Mouse (Mus musculus) hindbrain, embryonic 12.5 days (tissue): ENCODE measurements around the gene Ralgps1. TPM values are rescaled to one million over a fixed set of nuclear protein-coding genes. Genes with fewer than 3 reads are reported as not detected.

Source experiments
- ATAC-seq: fragments of 200-750 bp; cut with Nextera tagmentation; 2 replicates; pipeline ENCODE4 v1.8.0; 2017; ENCODE audit warnings: moderate TSS enrichment; ENCODE audit not compliant: low FRiP score
- H3K27ac ChIP-seq: fragments of 300-500 bp; sonication (generic); 2 replicates; pipeline ENCODE4 v1.5.1; 2016; ENCODE audit warnings: mild to moderate bottlenecking
- H3K27me3 ChIP-seq: fragments of 300-500 bp; sonication (generic); 2 replicates; pipeline ENCODE4 v1.6.1; 2016; ENCODE audit warnings: mild to moderate bottlenecking
- H3K36me3 ChIP-seq: fragments of 300-500 bp; sonication (generic); 2 replicates; pipeline ENCODE4 v1.6.1; 2016; ENCODE audit warnings: mild to moderate bottlenecking
- H3K4me1 ChIP-seq: fragments of 300-500 bp; sonication (generic); 2 replicates; pipeline ENCODE4 v1.6.1; 2016
- H3K4me2 ChIP-seq: fragments of 300-500 bp; sonication (generic); replicated peaks from 2 replicates; pipeline ENCODE4 v1.6.1; 2016; ENCODE audit warnings: mild to moderate bottlenecking
- H3K4me3 ChIP-seq: fragments of 300-500 bp; sonication (generic); 2 replicates; pipeline ENCODE4 v1.5.1; 2016; ENCODE audit warnings: mild to moderate bottlenecking
- H3K9ac ChIP-seq: fragments of 300-500 bp; sonication (generic); 2 replicates; pipeline ENCODE4 v1.6.1; 2016; ENCODE audit warnings: mild to moderate bottlenecking, moderate library complexity
- H3K9me3 ChIP-seq: fragments of 300-500 bp; sonication (generic); replicated peaks from 2 replicates; pipeline ENCODE4 v1.6.1; 2016; ENCODE audit warnings: mild to moderate bottlenecking
- WGBS: fragments of 180-500 bp; shearing (Covaris S2); methylation state at CpG from one replicate; pipeline ENCODE4 v1.1.7; 2016; 5-methylcytosine and 5-hydroxymethylcytosine counted together
- polyA plus RNA-seq: library from polyadenylated mRNA; unstranded; fragments of >200 nt; fragmentation: Nextera tagmentation; extraction: Ambion mirVana; gene quantifications from 2 replicates; pipeline ENCODE4 v1.2.1, GENCODE M21; 2016

Gene Ralgps1
- 29.0 and 30.1 TPM in 2 replicates for polyA plus RNA-seq

GRCm38 (mm10) chr2:33370777-33371647 is at the start of gene Ralgps1:
Ralgps1 (minus strand) TSS chr2:33371486.
- Histone ChIP-seq H3K9ac (peak within 1 kb of the TSS; percentile 76), H3K4me3 (peak within 1 kb of the TSS; percentile 70), H3K4me1 (peaks cover 21% of the 10 kb centered on the region), H3K4me2 (peak within 1 kb of the TSS; percentile 78), H3K27me3 (no peaks in the 10 kb centered on the region), H3K36me3 (peaks cover 4% of the 10 kb centered on the region), H3K27ac (peak within 1 kb of the TSS; percentile 99), H3K9me3 (no peaks in the 10 kb centered on the region)
- under 1% methylated on average over 44 of the region's 74 CpGs for WGBS
- peak; percentile 99 for ATAC-seq

GRCm38 (mm10) chr2:33417454-33417853 is 46.2 kb upstream of the Ralgps1 start:
- Histone ChIP-seq H3K4me1 (no peaks in the 10 kb centered on the region), H3K4me3 (no peak overlapping the region), H3K36me3 (peaks cover 16% of the 10 kb centered on the region), H3K9me3 (no peaks in the 10 kb centered on the region), H3K27ac (no peak overlapping the region), H3K4me2 (no peak overlapping the region), H3K27me3 (no peaks in the 10 kb centered on the region), H3K9ac (no peak overlapping the region)
- 86% methylated on average over 4 of the region's 4 CpGs for WGBS
- ATAC-seq: no peak

- no peak overlapping the region for H3K4me2 ChIP-seq
- no peaks in the 10 kb centered on the region for H3K9me3 ChIP-seq
- no peak overlapping the region for H3K27ac ChIP-seq
- no peaks in the 10 kb centered on the region for H3K4me1 ChIP-seq
- WGBS: 90% methylated on average over 13 of the region's 13 CpGs
- no peaks in the 10 kb centered on the region for H3K27me3 ChIP-seq
- no peak overlapping the region for H3K9ac ChIP-seq
- no peak for ATAC-seq
- no peak overlapping the region for H3K4me3 ChIP-seq
- H3K36me3 ChIP-seq: peaks cover 29% of the 10 kb centered on the region
Measured at GRCm38 (mm10) chr2:33414019-33414418, 42.7 kb upstream of the Ralgps1 start.

GRCm38 (mm10) chr2:33412111-33412510 is 40.8 kb upstream of the Ralgps1 start:
- no peak overlapping the region for H3K4me2 ChIP-seq
- H3K27ac ChIP-seq: no peak overlapping the region
- no peak overlapping the region for H3K9ac ChIP-seq
- no peaks in the 10 kb centered on the region for H3K27me3 ChIP-seq
- ATAC-seq: no peak
- no peaks in the 10 kb centered on the region for H3K9me3 ChIP-seq
- peaks cover 38% of the 10 kb centered on the region for H3K36me3 ChIP-seq
- 89% methylated on average over 14 of the region's 14 CpGs for WGBS
- no peak overlapping the region for H3K4me3 ChIP-seq
- H3K4me1 ChIP-seq: no peaks in the 10 kb centered on the region

GRCm38 (mm10) chr2:33403511-33404003 is 32.3 kb upstream of the Ralgps1 start:
- no peak overlapping the region for H3K27ac ChIP-seq
- no peak overlapping the region for H3K9ac ChIP-seq
- ATAC-seq: no peak
- 82% methylated on average over 4 of the region's 4 CpGs for WGBS
- H3K4me3 ChIP-seq: no peak overlapping the region
- peaks cover 5% of the 10 kb centered on the region; the same call in 1 of the 2 replicates for H3K36me3 ChIP-seq
- H3K4me2 ChIP-seq: no peak overlapping the region
- no peaks in the 10 kb centered on the region for H3K4me1 ChIP-seq
- H3K9me3 ChIP-seq: no peaks in the 10 kb centered on the region
- no peaks in the 10 kb centered on the region for H3K27me3 ChIP-seq

- Histone ChIP-seq H3K4me3 (no peak overlapping the region), H3K4me1 (no peaks in the 10 kb centered on the region), H3K4me2 (no peak overlapping the region), H3K27me3 (no peaks in the 10 kb centered on the region), H3K9me3 (no peaks in the 10 kb centered on the region), H3K36me3 (no peaks in the 10 kb centered on the region), H3K9ac (no peak overlapping the region), H3K27ac (no peak overlapping the region)
- WGBS: 67% methylated on average over 5 of the region's 5 CpGs
- ATAC-seq: no peak
Measured at GRCm38 (mm10) chr2:33402638-33403037, 31.4 kb upstream of the Ralgps1 start.

GRCm38 (mm10) chr2:33402236-33402635 is 30.9 kb upstream of the Ralgps1 start:
- WGBS: 35% methylated on average over 7 of the region's 7 CpGs
- Histone ChIP-seq H3K4me3 (no peak overlapping the region), H3K27me3 (no peaks in the 10 kb centered on the region), H3K27ac (no peak overlapping the region), H3K36me3 (no peaks in the 10 kb centered on the region), H3K9ac (no peak overlapping the region), H3K9me3 (no peaks in the 10 kb centered on the region), H3K4me1 (no peaks in the 10 kb centered on the region), H3K4me2 (no peak overlapping the region)
- ATAC-seq: no peak

- no peak for ATAC-seq
- 48% methylated on average over 3 of the region's 3 CpGs for WGBS
- Histone ChIP-seq H3K36me3 (no peaks in the 10 kb centered on the region), H3K27me3 (no peaks in the 10 kb centered on the region), H3K4me3 (no peak overlapping the region), H3K27ac (no peak overlapping the region), H3K4me2 (no peak overlapping the region), H3K9me3 (no peaks in the 10 kb centered on the region), H3K4me1 (no peaks in the 10 kb centered on the region), H3K9ac (no peak overlapping the region)
Measured at GRCm38 (mm10) chr2:33401217-33401616, 29.9 kb upstream of the Ralgps1 start.

GRCm38 (mm10) chr2:33400541-33400940 is 29.3 kb upstream of the Ralgps1 start:
- H3K4me3 ChIP-seq: no peak overlapping the region
- H3K27me3 ChIP-seq: no peaks in the 10 kb centered on the region
- no peak overlapping the region for H3K27ac ChIP-seq
- no peaks in the 10 kb centered on the region for H3K36me3 ChIP-seq
- ATAC-seq: no peak
- no peaks in the 10 kb centered on the region for H3K9me3 ChIP-seq
- no peaks in the 10 kb centered on the region for H3K4me1 ChIP-seq
- WGBS: 88% methylated on average over 5 of the region's 5 CpGs
- H3K4me2 ChIP-seq: no peak overlapping the region
- no peak overlapping the region for H3K9ac ChIP-seq

GRCm38 (mm10) chr2:33399091-33399490 is 27.8 kb upstream of the Ralgps1 start:
- Histone ChIP-seq H3K4me2 (no peak overlapping the region), H3K27me3 (no peaks in the 10 kb centered on the region), H3K9ac (no peak overlapping the region), H3K9me3 (no peaks in the 10 kb centered on the region), H3K4me3 (no peak overlapping the region), H3K27ac (no peak overlapping the region), H3K4me1 (0 out of 2 replicates have a peak, but pooled peaks cover 2% of the 10 kb centered on the region), H3K36me3 (no peaks in the 10 kb centered on the region)
- ATAC-seq: no peak
- 87% methylated on average over 7 of the region's 7 CpGs for WGBS

GRCm38 (mm10) chr2:33397036-33397435 is 25.8 kb upstream of the Ralgps1 start:
- ATAC-seq: no peak
- Histone ChIP-seq H3K4me2 (no peak overlapping the region), H3K36me3 (no peaks in the 10 kb centered on the region), H3K27ac (no peak overlapping the region), H3K9me3 (no peaks in the 10 kb centered on the region), H3K27me3 (no peaks in the 10 kb centered on the region), H3K4me3 (no peak overlapping the region), H3K9ac (no peak overlapping the region), H3K4me1 (0 out of 2 replicates have a peak, but pooled peaks cover 4% of the 10 kb centered on the region)
- 71% methylated on average over 4 of the region's 4 CpGs for WGBS

GRCm38 (mm10) chr2:33395053-33395452 is 23.8 kb upstream of the Ralgps1 start:
- 90% methylated on average over 2 of the region's 2 CpGs for WGBS
- H3K9me3 ChIP-seq: no peaks in the 10 kb centered on the region
- ATAC-seq: no peak
- no peak overlapping the region for H3K27ac ChIP-seq
- H3K36me3 ChIP-seq: no peaks in the 10 kb centered on the region
- no peaks in the 10 kb centered on the region for H3K27me3 ChIP-seq
- no peak overlapping the region for H3K4me2 ChIP-seq
- H3K9ac ChIP-seq: no peak overlapping the region
- no peak overlapping the region for H3K4me3 ChIP-seq
- H3K4me1 ChIP-seq: 0 out of 2 replicates have a peak, but pooled peaks cover 4% of the 10 kb centered on the region
